Mouse (Mus musculus) leukemia stem cell, adult 10-12 weeks (primary cell): Measurements from ENCODE around the gene Olfr1093. TPM values are rescaled to one million over a fixed set of nuclear protein-coding genes. Genes with fewer than 3 reads are reported as not detected.

Source experiments
- polyA plus RNA-seq: library from polyadenylated mRNA; stranded (reverse); fragments of >175 nt; gene quantifications from 2 replicates; pipeline ENCODE4 v1.2.3, GENCODE M21; 2012; ENCODE audit warnings: low replicate concordance

Gene Olfr1093
- polyA plus RNA-seq: not detected in 2 replicates

DNA sequence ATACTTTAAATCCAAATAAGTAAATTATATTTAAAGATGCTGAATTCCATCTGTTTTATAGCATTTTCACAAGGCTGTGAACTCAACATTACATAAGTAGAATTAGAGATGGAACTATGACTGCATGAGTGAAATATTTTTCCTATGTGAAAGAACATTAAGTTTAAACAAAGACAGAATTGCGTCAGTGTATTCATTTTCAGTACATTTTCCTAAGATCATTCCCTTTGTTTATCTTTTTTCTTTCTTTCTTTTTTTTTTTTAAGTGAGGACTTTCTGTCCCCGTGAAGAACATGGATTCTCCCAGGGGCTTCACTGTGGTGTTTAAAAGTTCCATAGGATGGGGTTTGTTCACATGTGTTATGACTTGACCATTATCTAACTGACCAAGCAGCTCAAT, at the start of gene Olfr1093:
Gene Olfr1093, plus strand, starts transcription at position 301 of the 400 bp plus-strand sequence.

DNA sequence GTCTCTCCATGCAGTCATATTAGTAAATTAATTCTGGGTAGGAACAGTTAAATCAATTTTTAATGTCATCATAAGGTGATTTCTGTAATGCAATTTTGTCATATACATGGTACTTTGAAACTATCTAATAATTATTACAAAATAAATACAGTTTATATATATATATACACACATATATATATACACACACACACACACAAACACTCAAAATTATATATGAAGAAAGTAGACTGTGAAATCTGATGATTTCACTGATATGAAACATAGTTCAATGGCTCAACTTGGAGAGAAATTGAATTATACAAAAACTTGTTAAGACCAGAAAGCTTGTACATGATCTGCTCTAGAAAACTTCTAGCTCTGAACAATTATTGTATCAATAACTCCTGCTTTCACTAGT, 48.7 kb upstream of the Olfr1093 start, which contains the start of gene Olfr1089:
Gene Olfr1089, minus strand, starts transcription at position 101 of the 400 bp plus-strand sequence.

DNA sequence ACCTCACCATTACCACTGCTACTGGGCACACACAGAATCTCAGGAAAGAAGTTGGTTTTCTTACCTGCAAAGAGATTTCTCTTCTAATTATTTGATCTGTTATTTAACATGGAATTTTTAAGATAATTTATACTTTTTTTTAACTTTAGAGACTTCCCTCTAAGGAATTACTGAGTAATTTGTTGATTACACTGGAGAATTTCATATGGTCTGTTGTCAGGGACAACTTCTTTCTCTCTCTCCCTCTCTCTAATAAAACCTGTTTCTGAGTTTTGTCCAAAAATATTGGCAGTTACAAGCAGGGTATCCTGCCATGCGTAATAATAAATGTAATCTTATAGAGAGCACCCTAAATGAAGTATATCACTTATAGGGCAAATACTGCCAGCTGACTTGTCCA, 23.4 kb upstream of the Olfr1093 start, which contains the start of gene Olfr1090:
Gene Olfr1090, minus strand, starts transcription at position 101 of the 400 bp plus-strand sequence.

DNA sequence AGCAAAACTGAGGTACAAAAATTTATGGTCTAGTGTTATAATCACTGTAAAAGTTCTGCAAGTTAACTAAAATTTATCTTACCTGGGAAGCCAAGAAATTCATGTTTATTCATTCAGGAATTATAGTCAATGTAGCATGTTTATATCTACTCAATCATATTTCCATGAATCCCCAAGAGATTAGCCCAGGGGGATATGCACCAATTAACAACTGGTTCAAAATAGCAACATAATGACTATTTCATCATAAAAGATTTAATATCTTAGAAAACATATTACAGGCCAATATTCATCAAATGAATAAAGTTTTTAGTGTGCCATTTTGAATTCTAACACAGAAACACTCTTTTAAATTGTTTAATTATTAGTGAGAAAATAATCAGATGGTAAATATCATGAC, 27.6 kb downstream of the Olfr1093 start, which contains the start of gene Olfr141:
Gene Olfr141, minus strand, starts transcription at position 101 of the 400 bp plus-strand sequence.

DNA sequence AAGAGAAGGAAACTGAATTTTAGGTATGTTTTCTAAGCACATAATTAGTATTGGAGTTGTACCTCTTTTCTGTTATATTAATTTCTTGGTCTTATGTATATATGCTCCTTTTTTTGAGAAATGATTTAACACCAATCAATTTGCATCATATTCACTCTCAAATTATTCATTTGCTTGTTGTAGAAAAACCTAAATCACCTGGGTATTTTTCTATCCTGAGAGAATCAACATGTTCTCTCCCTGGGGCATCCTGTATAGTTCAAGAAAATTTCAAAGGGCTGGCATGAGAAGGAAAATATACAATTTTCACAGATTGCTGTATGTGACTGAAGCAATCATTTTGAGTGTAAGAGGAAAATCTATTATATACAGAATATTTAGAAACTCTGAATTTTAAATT, 42.1 kb downstream of the Olfr1093 start, which contains the start of gene Olfr1094:
Gene Olfr1094, plus strand, starts transcription at position 301 of the 400 bp plus-strand sequence.

Other genes with a start within 250 kb of the Olfr1093 start
- not detected in 2 replicates for gene Olfr1079, start 240.0 kb upstream of the Olfr1093 start, polyA plus RNA-seq
- gene Olfr1080, start 224.2 kb upstream of the Olfr1093 start, polyA plus RNA-seq: not detected in 2 replicates
- not detected in 2 replicates for gene Olfr1082, start 183.5 kb upstream of the Olfr1093 start, polyA plus RNA-seq
- gene Olfr1084, start 142.8 kb upstream of the Olfr1093 start, polyA plus RNA-seq: not detected in 2 replicates
- gene Olfr1085, start 120.5 kb upstream of the Olfr1093 start, polyA plus RNA-seq: not detected in 2 replicates
- not detected in 2 replicates for gene Olfr1086, start 102.4 kb upstream of the Olfr1093 start, polyA plus RNA-seq
- gene Olfr1087, start 84.1 kb upstream of the Olfr1093 start, polyA plus RNA-seq: 0.05 TPM in 1 of 2 replicates, not detected in the other
- gene Olfr1089, start 48.8 kb upstream of the Olfr1093 start, polyA plus RNA-seq: not detected in 2 replicates
- gene Olfr1090, start 23.5 kb upstream of the Olfr1093 start, polyA plus RNA-seq: not detected in 2 replicates
- gene Olfr141, start 27.5 kb downstream of the Olfr1093 start, polyA plus RNA-seq: not detected in 2 replicates
- not detected in 2 replicates for gene Olfr1094, start 42.2 kb downstream of the Olfr1093 start, polyA plus RNA-seq
- not detected in 2 replicates for gene Olfr1095, start 69.2 kb downstream of the Olfr1093 start, polyA plus RNA-seq
- gene Gm13723, start 92.3 kb downstream of the Olfr1093 start, polyA plus RNA-seq: not detected in 2 replicates
- not detected in 2 replicates for gene Olfr1097, start 109.7 kb downstream of the Olfr1093 start, polyA plus RNA-seq
- not detected in 2 replicates for gene Olfr1098, start 142.1 kb downstream of the Olfr1093 start, polyA plus RNA-seq
- gene Olfr1099, start 178.2 kb downstream of the Olfr1093 start, polyA plus RNA-seq: not detected in 2 replicates
- gene Olfr1100, start 197.5 kb downstream of the Olfr1093 start, polyA plus RNA-seq: not detected in 2 replicates
- not detected in 2 replicates for gene Olfr1101, start 208.7 kb downstream of the Olfr1093 start, polyA plus RNA-seq
- not detected in 2 replicates for gene Olfr1102, start 215.9 kb downstream of the Olfr1093 start, polyA plus RNA-seq
- gene Olfr1104, start 244.6 kb downstream of the Olfr1093 start, polyA plus RNA-seq: not detected in 2 replicates